Mouse (Mus musculus) heart, embryonic 16.5 days (tissue): ENCODE measurements around the gene Arl6ip5. TPM values are rescaled to one million over a fixed set of nuclear protein-coding genes. Genes with fewer than 3 reads are reported as not detected.

ENCODE experiments used
- ATAC-seq: fragments of 200-750 bp; cut with Nextera tagmentation; replicated peaks from 2 replicates; pipeline ENCODE4 v1.8.0; 2017; ENCODE audit warnings: moderate number of reproducible peaks; ENCODE audit not compliant: insufficient read depth, low FRiP score; ENCODE audit errors: extremely low read depth
- H3K27ac ChIP-seq: fragments of 300-500 bp; sonication (generic); 2 replicates; pipeline ENCODE4 v1.5.1; 2014; ENCODE audit warnings: mild to moderate bottlenecking, low read length, control low read depth, moderate library complexity
- H3K27me3 ChIP-seq: fragments of 300-500 bp; sonication (generic); 2 replicates; pipeline ENCODE4 v1.6.1; 2014; ENCODE audit warnings: low read length, mixed read lengths; ENCODE audit not compliant: control insufficient read depth, insufficient read depth
- H3K36me3 ChIP-seq: fragments of 300-500 bp; sonication (generic); 2 replicates; pipeline ENCODE4 v1.6.1; 2014; ENCODE audit not compliant: control insufficient read depth, insufficient read depth
- H3K4me1 ChIP-seq: fragments of 300-500 bp; sonication (generic); 2 replicates; pipeline ENCODE4 v1.6.1; 2014; ENCODE audit warnings: low read length, mixed read lengths; ENCODE audit not compliant: control insufficient read depth, insufficient read depth
- H3K4me2 ChIP-seq: fragments of 300-500 bp; sonication (generic); 2 replicates; pipeline ENCODE4 v1.6.1; 2014; ENCODE audit warnings: low read depth, mild to moderate bottlenecking, control low read depth, low read length
- H3K4me3 ChIP-seq: fragments of 300-500 bp; sonication (generic); 2 replicates; pipeline ENCODE4 v1.5.1; 2014; ENCODE audit warnings: mild to moderate bottlenecking, control low read depth, low read length
- H3K9ac ChIP-seq: fragments of 300-500 bp; sonication (generic); 2 replicates; pipeline ENCODE4 v1.6.1; 2014; ENCODE audit warnings: low read length, control low read depth
- H3K9me3 ChIP-seq: fragments of 300-500 bp; sonication (generic); replicated peaks from 2 replicates; pipeline ENCODE4 v1.6.1; 2016; ENCODE audit warnings: low read length; ENCODE audit not compliant: control insufficient read depth
- WGBS: fragments of 180-500 bp; shearing (Covaris S2); extraction: QIAGEN DNeasy Blood & Tissue Kit; methylation state at CpG from one replicate; pipeline ENCODE4 v1.1.7; 2014; 5-methylcytosine and 5-hydroxymethylcytosine counted together
- polyA plus RNA-seq: library from polyadenylated mRNA; unstranded; fragments of >200 nt; fragmentation: Nextera tagmentation; extraction: Ambion mirVana; gene quantifications from 2 replicates; pipeline ENCODE4 v1.2.1, GENCODE M21; 2015

Gene Arl6ip5
- polyA plus RNA-seq, 1 experiment from 2014 or later: 107 TPM

DNA sequence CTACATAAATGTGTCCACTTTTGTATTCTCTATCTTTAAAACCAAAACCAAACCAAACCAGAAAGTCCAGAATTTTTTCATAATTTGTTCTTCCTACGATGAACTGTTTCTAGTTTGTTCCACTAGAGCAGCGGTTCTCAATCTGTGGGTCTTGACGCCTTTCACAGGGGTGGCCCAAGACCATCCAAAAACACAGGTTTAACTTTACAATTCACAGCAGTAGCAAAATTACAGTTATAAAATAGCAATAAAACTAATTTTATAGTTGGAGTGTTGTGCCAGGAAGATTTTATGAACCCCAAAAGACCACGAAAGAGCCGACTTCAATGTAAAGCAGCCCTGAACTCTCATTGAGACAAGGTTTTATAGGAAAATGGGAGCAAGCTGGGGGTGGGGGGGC is 25.6 kb downstream of the Arl6ip5 start:
- Histone ChIP-seq H3K4me1 (no peaks in the 10 kb centered on the region), H3K9ac (no peak overlapping the region), H3K27ac (no peak overlapping the region), H3K27me3 (no peaks in the 10 kb centered on the region), H3K4me3 (no peak overlapping the region), H3K36me3 (peaks cover 36% of the 10 kb centered on the region), H3K4me2 (no peak overlapping the region), H3K9me3 (peaks cover 5% of the 10 kb centered on the region; the same call in 1 of the 2 replicates)
- ATAC-seq: no peak
- WGBS: 95% methylated on average over 5 of the region's 5 CpGs

DNA sequence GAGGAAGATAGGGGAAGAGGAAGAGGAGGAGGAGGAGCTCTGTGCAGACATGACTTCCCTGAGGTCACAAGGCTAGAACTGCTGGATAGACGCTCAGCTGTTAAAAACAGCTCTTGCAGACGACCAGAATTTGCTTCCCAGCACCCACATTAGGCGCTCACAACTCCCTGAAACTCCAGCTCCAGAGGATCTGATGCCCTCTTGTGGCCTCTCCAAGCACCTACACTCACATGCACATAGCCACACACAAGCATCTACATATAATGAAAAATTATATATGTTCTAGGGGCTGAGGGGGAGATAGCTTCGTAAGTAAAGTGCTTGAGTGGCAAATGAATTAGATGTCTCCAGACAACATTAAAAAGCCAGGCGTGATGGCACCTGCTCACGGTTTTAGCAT is 28.9 kb downstream of the Arl6ip5 start:
- Histone ChIP-seq H3K4me3 (no peak overlapping the region), H3K27ac (no peak overlapping the region), H3K4me1 (no peaks in the 10 kb centered on the region), H3K9ac (no peak overlapping the region), H3K4me2 (no peak overlapping the region), H3K9me3 (peaks cover 5% of the 10 kb centered on the region; the same call in 1 of the 2 replicates), H3K27me3 (no peaks in the 10 kb centered on the region), H3K36me3 (peaks cover 13% of the 10 kb centered on the region)
- ATAC-seq: no peak
- WGBS: 92% methylated on average over 6 of the region's 6 CpGs

DNA sequence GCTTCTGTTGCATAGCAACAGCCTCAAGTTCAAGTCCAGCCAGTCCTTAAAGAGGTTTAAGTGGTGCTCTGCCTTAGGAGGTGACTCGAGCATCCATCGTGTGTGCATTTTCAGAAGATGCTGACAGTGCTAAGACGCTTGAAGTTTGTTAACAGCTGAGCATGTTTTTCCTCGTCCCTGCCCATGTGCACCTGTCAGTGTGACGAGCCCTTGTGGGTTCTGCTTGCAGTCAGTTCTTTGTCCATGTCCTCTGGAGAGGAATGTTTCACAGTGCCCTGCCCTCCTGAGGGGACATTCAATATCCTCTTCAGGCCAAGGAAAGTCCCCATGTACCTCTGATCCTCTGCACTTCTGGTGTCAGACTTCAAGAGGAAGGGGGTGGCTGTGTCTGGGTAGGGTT is 29.6 kb downstream of the Arl6ip5 start:
- H3K4me3 ChIP-seq: no peak overlapping the region
- no peaks in the 10 kb centered on the region for H3K27me3 ChIP-seq
- no peaks in the 10 kb centered on the region for H3K4me1 ChIP-seq
- H3K9ac ChIP-seq: no peak overlapping the region
- no peak overlapping the region for H3K27ac ChIP-seq
- 80% methylated on average over 5 of the region's 5 CpGs for WGBS
- no peak for ATAC-seq
- H3K4me2 ChIP-seq: no peak overlapping the region
- peaks cover 5% of the 10 kb centered on the region; the same call in 1 of the 2 replicates for H3K9me3 ChIP-seq
- peaks cover 13% of the 10 kb centered on the region for H3K36me3 ChIP-seq

DNA sequence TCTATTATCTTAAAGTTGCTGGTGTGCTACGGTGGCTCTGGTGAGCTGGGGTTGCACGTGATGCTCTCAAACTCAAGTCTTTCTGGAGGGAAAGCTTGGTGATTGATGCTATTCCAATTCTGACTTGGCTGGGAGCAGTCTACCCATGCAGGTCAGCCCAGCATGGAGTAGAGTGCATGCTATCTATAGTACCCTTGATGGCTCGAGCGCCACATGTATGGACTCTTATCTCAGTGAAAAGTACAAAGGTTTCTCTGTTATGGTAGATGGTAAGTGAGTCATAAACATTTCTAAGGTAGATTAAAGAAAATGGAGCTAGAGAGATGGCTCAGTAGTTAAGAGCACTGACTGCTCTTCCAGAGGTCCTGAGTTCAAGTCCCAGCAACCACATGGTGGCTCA is 32.0 kb downstream of the Arl6ip5 start:
- Histone ChIP-seq H3K9ac (no peak overlapping the region), H3K9me3 (peaks cover 5% of the 10 kb centered on the region; the same call in 1 of the 2 replicates), H3K36me3 (peaks cover 14% of the 10 kb centered on the region), H3K4me2 (no peak overlapping the region), H3K27ac (no peak overlapping the region), H3K27me3 (no peaks in the 10 kb centered on the region), H3K4me3 (no peak overlapping the region), H3K4me1 (no peaks in the 10 kb centered on the region)
- no peak for ATAC-seq
- WGBS: 78% methylated on average over 4 of the region's 4 CpGs

DNA sequence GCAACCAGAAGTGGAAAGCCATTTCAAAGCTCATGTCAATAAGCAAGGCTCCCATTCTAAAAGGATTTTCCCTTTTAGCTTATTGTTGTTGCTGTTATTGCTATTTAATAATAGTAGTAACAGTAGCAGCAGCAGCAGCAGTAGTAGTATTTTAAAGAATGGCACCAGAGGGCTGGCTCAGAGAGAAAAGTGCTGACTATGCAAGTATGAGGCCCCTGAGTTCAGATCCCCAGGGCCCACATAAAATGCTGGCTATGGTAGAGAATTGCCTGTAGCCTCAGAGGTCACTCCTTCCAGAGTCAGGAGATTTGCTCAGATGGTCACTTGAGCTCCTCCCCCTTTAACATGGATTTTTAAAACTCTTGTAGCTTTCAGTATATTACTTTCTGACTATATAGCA is 34.7 kb downstream of the Arl6ip5 start:
- ATAC-seq: no peak
- Histone ChIP-seq H3K27me3 (no peaks in the 10 kb centered on the region), H3K4me1 (no peaks in the 10 kb centered on the region), H3K36me3 (peaks cover 10% of the 10 kb centered on the region), H3K9ac (no peak overlapping the region), H3K4me3 (no peak overlapping the region), H3K9me3 (no peaks in the 10 kb centered on the region), H3K4me2 (no peak overlapping the region), H3K27ac (no peak overlapping the region)

DNA sequence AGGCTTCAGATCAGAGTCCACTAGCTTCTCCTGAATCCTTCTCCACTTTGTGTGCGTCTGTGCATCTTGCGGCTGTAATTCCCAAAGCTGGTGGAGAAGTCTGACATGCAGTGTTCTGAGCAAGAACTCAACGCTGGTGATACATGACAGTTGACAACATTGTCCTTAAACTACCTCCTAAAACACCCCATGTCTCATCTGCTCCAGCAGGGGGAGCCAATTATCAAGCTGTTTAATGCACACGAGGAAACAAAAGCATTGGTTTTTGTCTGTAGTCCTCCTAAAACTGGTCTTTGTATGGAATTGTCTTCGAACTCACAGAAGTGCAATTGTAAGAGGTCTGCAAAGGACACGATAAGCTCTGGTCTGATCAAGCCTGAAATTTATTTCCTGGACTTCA is 40.5 kb downstream of the Arl6ip5 start:
- peak overlapping the region; percentile 47 for H3K4me3 ChIP-seq
- H3K27me3 ChIP-seq: no peaks in the 10 kb centered on the region
- no peak overlapping the region for H3K27ac ChIP-seq
- ATAC-seq: no peak
- H3K9ac ChIP-seq: no peak overlapping the region
- no peaks in the 10 kb centered on the region for H3K9me3 ChIP-seq
- H3K36me3 ChIP-seq: peaks cover 10% of the 10 kb centered on the region
- WGBS: 19% methylated on average over 6 of the region's 6 CpGs
- peaks cover 4% of the 10 kb centered on the region; the same call in 1 of the 2 replicates for H3K4me1 ChIP-seq
- peak overlapping the region; percentile 66 for H3K4me2 ChIP-seq

DNA sequence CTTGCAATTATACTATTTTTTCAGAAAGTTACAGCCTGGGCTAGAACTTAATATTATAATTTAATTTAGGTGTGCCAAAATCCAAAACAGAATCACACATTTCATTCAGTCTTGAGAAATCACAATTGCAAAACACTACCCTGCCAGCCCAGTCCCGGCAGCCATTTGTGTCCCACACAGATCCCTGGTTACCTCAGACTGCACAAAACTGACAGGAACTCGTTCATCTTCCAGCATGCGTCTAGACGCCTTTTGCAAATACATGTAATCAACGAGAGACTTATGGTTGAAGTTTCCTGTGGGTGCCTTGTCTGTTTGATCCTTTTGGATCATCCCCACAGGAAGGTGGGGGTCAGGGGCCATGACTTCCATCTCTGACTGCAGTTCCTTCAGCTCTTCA is 41.6 kb downstream of the Arl6ip5 start:
- ATAC-seq: no peak
- Histone ChIP-seq H3K27me3 (no peaks in the 10 kb centered on the region), H3K9ac (peak overlapping the region; percentile 68), H3K27ac (peak overlapping the region; percentile 98), H3K4me3 (peak overlapping the region; percentile 47), H3K4me1 (peaks cover 4% of the 10 kb centered on the region; the same call in 1 of the 2 replicates), H3K4me2 (peak overlapping the region; percentile 66), H3K9me3 (no peaks in the 10 kb centered on the region), H3K36me3 (peaks cover 10% of the 10 kb centered on the region)
- WGBS: 21% methylated on average over 5 of the region's 5 CpGs

DNA sequence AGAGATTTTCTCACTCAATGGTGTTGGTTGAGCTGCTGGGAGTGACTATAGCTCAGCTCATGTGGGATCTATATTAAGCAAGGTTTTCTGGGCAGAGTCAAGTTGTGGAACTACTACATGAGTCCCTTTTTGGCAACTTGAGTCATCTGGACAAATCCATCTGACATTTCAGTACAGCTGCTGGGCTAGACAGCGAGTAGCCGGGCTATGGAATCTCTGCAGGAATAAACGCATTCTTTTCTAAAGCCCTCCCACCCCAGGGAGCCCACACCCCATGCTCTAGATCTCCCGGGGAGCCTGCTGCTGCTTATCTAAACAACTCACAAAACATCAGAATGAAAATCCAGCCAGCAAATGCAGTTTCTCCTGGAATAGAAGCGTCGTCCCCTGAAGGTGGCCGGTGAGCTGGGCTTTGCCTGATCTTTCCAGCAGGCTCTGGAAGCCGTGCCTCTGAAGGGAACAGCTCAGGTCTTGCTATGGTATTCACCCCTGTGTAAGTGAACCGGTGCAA is 42.3 kb downstream of the Arl6ip5 start, which contains the start of gene Lmod3:
Gene Lmod3 (minus strand): TSS at position 49 of the 511 bp plus-strand sequence.
- H3K4me2 ChIP-seq: peak within 1 kb of the TSS; percentile 66
- peak within 1 kb of the TSS; percentile 47 for H3K4me3 ChIP-seq
- no peaks in the 10 kb centered on the region for H3K27me3 ChIP-seq
- peak within 1 kb of the TSS; percentile 75 for H3K9ac ChIP-seq
- 7% methylated on average over 9 of the region's 9 CpGs for WGBS
- peaks cover 3% of the 10 kb centered on the region for H3K36me3 ChIP-seq
- no peaks in the 10 kb centered on the region for H3K9me3 ChIP-seq
- H3K4me1 ChIP-seq: peaks cover 4% of the 10 kb centered on the region; the same call in 1 of the 2 replicates
- peak; percentile 87 for ATAC-seq
- H3K27ac ChIP-seq: peak within 1 kb of the TSS; percentile 98

DNA sequence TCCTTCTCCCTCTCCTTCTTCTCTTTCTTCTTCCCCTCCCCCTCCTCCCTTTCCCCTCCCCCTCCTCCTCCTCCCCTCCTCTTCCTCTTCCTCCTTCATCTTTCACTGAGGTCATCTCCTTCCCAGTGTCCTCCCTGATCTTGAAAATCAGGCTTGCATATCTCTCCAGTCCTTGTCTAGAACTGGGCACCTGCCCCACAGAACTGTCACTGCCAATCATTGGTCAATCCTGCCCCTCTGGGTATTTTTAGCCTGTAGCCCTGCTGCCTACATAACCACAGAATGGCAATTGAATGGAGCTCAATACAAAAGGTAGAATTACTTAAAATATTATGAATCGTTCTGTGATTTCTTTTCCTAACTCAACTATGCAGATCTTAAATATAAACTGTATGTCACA is 48.0 kb downstream of the Arl6ip5 start:
- Histone ChIP-seq H3K27ac (no peak overlapping the region), H3K4me2 (no peak overlapping the region), H3K36me3 (no peaks in the 10 kb centered on the region), H3K9ac (no peak overlapping the region), H3K4me3 (no peak overlapping the region), H3K9me3 (no peaks in the 10 kb centered on the region), H3K4me1 (peaks cover 7% of the 10 kb centered on the region; the same call in 1 of the 2 replicates), H3K27me3 (no peaks in the 10 kb centered on the region)
- ATAC-seq: no peak
- WGBS: 59% methylated on average over 1 of the region's 1 CpGs
